Mouse (Mus musculus) heart, adult 8-10 months (tissue): ENCODE results near the gene Klb. TPM values are rescaled to one million over a fixed set of nuclear protein-coding genes. Genes with fewer than 3 reads are reported as not detected.
"Not testable (repeated sequence)": the region's sequence is repeated elsewhere in the genome, so short reads cannot be mapped to it uniquely, and the experiment has no call there.

Experiments
- DNase-seq: peaks from one replicate; pipeline ENCODE4 v3.0.0; 2022; ENCODE audit warnings: low spot score
- total RNA-seq, 4 experiments: library from RNA; stranded (reverse); gene quantifications; 2 replicates each; pipeline ENCODE4 v1.2.4; 2022

The Klb gene
- under 1 TPM in 1 of 4 experiments, not detected in 3; 0.20 TPM for total RNA-seq

- no peak for DNase-seq
These were observed at the start of gene Klb for GRCm38 (mm10) chr5:65348168-65348567. TSS of gene Klb (plus strand) at chr5:65348314.

DNA sequence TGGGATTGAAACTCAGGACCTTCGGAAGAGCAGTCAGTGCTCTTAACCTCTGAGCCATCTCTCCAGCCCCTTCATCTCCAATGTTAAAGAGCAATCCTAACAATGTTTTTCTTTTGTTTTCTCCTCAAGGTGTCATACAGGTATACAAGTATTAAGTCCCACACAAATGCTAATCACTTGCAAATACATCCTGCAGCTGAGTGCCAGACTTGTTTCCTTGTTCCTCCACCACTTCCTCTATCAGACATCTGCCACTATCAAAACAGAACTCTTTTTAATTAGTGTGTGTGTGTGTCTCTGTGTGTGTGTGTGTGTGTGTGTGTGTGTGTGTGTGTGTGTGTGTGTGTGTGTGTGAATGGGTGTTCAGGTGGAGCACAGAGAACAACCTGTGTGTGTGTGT lies 48.5 kb upstream of the Klb start:
- DNase-seq, result not testable (repeated sequence)

- no peak for DNase-seq
These were observed 48.0 kb upstream of the Klb start for GRCm38 (mm10) chr5:65300121-65300520.

DNA sequence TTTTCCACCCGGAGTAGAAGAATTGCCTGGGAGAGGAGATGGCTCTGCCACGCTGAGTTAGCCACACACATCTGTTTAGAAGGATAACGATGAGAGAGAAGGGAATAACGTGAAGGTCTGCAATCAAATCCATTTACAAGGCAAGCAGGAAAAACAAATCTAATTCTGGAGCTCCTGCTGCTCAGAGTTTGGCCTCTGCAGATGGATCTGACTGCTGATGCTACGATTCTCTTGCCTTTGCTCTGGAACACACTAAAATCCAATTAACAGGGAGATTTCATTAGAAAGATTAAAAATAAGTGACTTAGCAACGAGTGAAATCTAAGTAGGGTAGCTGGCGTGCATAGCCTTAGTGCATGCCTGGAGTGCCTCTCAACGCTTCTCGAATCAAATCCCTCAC lies 42.6 kb upstream of the Klb start:
- no peak for DNase-seq

- DNase-seq, result no peak
These were observed 39.9 kb upstream of the Klb start for GRCm38 (mm10) chr5:65308208-65308607.

- DNase-seq, result no peak
These were observed 39.2 kb upstream of the Klb start for GRCm38 (mm10) chr5:65308866-65309265.

DNA sequence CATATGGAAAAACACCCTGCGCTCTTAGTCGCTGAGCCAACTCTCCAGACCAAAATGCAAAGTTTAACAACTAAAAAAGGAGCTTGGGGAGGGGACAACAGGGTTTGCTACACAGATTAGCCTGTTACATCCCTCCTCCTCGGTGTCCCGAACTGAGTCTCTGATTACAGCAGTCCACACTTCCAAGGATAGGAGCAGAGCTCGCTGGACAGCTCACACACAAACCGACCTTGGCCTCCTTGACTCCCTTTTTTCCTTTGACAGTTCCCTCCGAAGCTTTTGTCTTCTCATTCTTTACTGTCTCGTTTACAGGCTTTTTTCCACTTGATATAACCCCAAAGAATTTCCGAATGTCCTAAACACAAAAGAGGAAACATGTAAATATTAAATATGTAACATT lies 28.9 kb upstream of the Klb start:
- DNase-seq, result no peak

GRCm38 (mm10) chr5:65322165-65322564 lies 25.9 kb upstream of the Klb start:
- no peak for DNase-seq

DNA sequence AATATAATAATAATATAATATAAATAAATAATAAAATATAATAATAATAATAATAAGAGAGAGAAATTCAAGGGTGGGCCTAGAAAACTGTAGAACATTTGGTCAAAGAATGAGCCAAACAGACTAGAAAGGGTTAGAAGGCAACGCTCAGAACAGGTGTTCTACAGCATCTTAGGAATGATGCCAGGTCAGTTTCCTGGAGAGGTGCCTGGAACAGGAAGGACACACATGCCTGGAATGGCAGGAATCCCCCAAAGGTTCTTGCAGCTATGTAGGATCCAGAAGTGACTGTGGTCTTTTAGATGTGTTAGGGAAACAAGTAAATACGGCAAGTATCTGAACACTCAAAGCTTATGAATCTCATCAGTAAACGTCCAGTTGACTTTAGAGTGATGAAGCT lies 23.8 kb upstream of the Klb start:
- DNase-seq, result no peak

DNA sequence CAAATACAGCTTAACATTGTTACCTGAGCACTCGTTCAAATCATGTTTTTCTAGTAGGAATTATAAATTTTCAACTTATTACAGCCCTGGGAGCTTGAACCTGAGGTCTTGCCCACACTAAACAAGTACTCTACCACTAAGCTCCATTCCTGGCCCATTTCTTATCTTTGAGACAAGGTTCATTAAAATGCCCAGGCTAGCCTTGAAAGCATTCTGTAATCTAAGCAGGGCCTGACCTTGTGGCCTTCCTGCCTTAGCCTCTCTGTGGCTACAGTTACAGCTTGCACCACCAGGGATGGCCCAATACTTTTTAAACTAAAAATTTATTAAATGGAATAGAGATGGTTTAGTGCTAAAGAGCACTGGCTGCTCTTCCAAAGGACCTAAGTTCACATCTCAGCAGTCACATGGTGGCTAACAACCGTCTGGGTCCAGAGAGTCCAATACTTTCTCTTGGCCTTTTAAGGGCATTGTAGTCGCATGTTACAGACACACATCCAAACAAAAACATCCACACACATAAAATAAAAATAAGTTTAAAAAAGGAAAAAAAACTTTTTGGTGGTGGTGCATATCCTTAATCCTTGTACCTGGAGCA lies 23.3 kb upstream of the Klb start:
- DNase-seq, result no peak

DNA sequence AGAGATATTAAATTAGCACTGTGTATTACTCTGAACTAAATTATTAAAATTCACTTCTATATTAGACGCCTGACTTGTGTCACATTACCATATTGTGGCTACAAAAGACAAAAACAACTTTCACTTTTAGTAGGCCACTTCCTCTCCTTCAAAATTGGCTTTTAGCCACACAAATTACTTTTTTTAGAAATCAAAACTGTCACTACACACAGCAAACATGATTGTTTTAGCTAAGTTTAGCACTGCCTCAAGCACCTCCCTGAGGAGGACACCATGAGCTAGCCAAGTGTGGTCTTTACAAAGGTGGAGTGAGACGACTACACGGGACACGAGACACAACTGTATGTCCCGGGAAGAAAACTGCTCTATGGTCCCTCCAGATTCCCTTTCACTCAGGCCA lies 21.9 kb upstream of the Klb start:
- peak; percentile 79 for DNase-seq

DNA sequence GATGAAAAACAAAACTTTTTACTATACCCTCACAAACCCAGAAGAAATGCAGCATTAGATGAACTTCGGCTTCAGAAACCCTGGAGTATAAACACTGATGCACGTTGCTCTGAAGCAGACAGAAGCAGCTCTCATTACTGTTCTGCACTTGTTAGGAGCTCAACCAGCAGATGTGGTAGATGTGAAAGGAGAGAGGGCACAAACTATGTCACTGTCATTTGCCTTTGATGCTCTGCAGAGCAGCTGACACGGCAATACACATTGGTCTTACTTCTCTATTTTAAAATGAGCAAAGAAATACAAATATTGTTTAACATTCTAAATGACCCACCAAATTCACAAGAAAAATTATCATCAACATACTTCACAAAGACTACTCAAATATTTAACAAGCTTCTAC lies 18.1 kb upstream of the Klb start:
- no peak for DNase-seq

DNA sequence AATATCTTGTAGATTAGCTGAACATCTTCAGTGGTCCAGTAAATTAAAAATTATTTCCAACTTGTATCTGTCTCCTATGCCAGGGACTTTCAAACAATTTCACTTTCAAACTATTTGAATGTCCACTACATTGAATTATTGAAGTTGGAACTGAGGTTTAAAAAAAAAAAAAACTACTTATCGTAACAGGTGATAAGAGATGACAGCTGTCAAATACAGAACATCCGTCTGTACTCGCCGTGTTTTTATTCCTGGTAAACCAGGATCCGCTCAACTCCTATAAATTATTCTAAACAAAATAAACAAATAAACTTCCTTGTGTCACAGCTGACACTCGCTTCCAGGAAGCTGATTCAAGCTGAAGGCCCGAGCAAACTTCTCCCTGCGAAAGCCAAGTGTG lies 13.3 kb upstream of the Klb start:
- no peak for DNase-seq

DNA sequence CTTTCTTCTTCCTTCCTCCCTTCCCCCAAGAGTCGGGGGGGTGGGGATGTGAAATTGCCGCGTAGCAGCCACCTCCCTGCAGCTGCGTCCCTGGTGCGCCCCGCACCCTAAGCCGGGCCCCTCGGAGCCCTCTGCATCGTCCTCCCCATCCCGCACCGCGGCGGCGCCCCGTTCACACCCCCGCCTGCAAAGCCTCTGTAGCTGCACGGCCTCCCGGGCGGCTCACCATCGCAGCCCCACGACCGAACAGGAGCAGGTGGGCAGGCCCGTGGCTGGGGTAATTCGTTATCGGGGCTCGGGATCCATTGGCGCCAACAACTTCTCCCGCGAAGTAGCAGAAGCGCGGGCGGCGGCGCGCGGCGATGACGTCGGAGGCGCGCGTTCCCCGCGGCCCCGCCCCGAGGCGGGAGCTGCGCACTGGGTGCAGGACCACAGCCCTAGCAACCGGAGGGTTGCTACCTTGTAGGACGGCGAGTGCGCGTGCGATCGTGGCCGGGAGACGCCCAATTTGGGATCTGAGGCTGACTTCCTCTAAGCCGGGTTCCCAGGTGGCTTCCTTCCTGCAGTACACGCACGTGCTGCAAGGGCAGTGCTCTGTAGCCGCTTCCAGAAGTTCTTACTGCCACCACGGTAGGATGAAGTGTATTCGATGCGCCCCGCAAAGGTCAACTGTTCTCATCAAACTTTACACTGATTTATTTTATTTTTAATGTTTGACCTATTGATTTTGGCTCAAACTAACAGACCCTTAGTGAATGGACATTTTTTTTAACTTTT lies 12.6 kb upstream of the Klb start, which contains the start of gene Rfc1:
Gene Rfc1 (minus strand): TSS at position 373 of the 777 bp plus-strand sequence.
- peak; percentile 79 for DNase-seq

DNA sequence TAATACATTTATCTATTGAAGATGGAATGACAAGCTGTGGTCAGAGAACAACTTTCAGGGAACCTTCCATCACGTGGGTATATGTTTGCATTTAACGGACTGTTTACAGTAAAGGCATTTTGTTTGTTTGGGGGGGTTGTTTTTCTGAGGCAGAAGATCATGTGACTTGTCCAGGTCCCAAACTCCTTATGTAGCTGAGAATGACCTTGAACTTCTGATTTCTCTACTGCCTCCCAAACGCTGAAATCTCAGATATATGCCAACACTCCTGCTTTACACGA lies 12.1 kb upstream of the Klb start:
- DNase-seq, result no peak

- DNase-seq, result no peak
These were observed 9.7 kb upstream of the Klb start for GRCm38 (mm10) chr5:65338394-65338793.

- DNase-seq, result no peak
These were observed 7.9 kb upstream of the Klb start for GRCm38 (mm10) chr5:65340167-65340566.

DNA sequence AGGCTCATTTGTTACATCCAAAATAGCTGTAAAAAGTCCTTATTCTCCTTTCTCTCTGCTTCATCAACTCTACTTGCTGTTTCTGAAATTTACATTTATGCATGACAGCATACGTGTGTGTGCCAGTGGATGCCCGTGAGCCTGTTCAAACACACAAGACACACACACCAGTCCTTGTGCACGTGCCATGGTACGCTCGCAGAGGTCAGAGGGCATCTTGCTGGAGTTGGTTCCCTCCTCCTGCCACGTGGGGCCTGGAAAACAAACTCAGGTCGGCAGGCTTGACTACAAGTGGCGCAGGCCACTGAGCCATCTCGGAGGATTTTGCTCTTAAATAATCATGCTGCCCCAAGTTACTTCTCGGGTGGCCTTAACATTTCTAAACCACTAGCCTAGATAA lies 2.4 kb downstream of the Klb start:
- no peak for DNase-seq

DNA sequence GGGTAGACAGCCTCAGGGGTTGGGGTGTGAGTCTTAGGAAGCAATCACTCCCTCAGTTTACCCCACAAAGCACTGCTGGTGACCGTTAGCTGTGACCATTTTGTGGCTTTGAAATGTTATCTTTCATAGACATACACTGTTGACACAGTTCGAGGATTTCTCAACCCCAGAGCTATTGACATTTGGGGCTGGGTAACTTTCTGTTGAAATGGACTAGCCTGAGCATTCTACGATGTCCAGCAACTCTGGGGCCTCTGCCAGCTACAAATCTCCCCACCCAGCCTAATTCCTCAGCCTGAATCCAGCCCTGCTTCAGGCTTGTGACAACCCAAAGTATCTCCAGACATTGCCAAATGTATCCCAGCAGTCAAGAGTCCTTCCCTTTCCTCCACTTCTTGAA lies 6.0 kb downstream of the Klb start:
- no peak for DNase-seq

DNA sequence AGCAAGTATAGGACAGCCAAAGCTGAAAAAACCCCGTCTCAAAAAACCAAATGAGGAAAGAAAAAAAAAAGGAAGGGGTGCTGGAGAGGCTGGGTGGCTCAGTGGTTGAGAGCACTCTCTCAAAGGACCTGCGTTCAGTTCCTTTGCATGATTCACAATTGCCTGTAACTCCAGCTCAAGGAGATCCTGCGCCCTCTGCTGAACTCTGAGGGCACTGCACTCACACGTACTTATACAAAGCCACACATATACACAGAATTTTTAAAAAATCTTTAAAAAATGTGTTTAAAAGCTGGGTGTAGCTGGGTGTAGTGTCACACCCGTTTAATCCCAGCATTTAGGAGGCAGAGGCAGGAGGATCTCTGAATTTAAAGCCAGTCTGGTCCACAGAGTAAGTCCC lies 6.9 kb downstream of the Klb start:
- no peak for DNase-seq

DNA sequence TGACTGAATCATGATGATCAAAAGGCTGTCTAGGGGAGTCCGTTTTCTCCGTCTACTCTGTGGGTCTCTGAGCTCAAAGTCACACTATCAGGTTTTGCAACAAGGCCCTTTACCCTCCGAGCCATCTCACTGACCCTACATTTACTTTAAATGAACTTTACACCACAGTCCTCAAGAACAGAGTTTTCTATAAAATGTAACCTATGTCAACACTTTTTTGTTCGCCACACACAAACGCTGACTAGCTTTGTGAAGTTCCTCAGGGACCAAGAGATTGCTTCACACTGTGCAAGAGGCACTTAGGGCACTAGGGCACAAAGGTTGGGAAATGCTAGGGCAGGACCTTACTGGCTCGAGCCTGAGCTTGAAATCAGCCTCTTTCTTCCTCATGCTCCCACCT lies 8.7 kb downstream of the Klb start:
- DNase-seq, result no peak

DNA sequence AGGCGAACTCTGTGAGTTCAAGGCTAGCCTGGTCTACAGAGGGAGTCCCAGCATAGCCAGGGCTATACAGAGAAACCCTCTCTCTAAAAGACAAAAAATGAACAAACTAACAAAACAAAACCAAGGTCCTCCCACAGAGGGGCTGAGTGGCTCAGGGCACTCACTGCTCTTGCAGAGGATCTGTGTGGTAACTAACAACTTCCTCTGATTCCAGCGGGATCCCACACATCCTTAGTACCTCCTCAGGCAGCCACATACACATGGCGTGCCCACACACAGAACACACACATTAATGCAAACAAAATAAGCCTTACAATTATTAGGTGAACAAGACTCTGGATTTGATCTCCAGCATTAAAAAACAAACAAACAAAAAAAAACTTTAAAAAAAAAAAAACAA lies 9.7 kb downstream of the Klb start:
- no peak for DNase-seq

DNA sequence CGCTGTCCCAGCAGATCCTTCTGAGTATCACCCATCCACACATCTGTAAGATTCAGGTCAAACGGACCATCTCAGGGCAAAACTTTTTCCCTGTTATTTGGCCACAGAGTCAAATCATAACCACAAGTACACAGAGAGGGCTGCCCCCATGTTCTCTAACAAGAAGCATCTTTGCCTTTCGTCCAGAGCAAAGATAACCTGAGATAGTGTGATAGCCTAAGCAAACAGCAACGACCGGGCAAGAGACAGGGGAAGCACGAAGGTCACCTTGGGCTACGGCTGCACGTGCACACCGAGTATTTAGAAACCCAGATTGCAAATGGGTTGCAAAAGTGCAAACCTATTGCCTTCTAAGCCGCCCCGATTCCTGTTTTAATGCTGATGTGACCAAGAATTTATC lies 19.7 kb downstream of the Klb start:
- DNase-seq, result no peak

GRCm38 (mm10) chr5:65371551-65371950 lies 23.4 kb downstream of the Klb start:
- DNase-seq, result no peak
